Mouse (Mus musculus) myocyte (in vitro differentiated cells): ENCODE measurements around the gene Morn3.

ENCODE experiments used
- CEBPB ChIP-seq: IDR thresholded peaks from 2 replicates; pipeline ENCODE4 v1.6.1; 2011; ENCODE audit warnings: mild to moderate bottlenecking, moderate library complexity; ENCODE audit not compliant: poor library complexity, insufficient read depth, severe bottlenecking
- E2F4 ChIP-seq: IDR thresholded peaks from one replicate; pipeline ENCODE4 v1.6.1; 2011; ENCODE audit warnings: mild to moderate bottlenecking, control low read depth, moderate library complexity; ENCODE audit not compliant: insufficient read depth
- MAX ChIP-seq: IDR thresholded peaks from one replicate; pipeline ENCODE4 v1.6.1; 2011; ENCODE audit warnings: low read depth, mild to moderate bottlenecking, control low read depth
- MYOD1 ChIP-seq, 3 experiments: IDR thresholded peaks; one replicate each; pipeline ENCODE4 v1.6.1; 2011; ENCODE audit warnings: control low read depth in 2 of 3, low read depth in 2 of 3, mild to moderate bottlenecking in 2 of 3, moderate library complexity in 1 of 3; ENCODE audit not compliant: insufficient read length in 2 of 3, control insufficient read depth in 1 of 3
- MYOG ChIP-seq, 3 experiments: IDR thresholded peaks; one replicate each; pipeline ENCODE4 v1.6.1; 2011; ENCODE audit warnings: control low read depth in 2 of 3, low read depth in 2 of 3, mild to moderate bottlenecking in 2 of 3; ENCODE audit not compliant: insufficient read length in 2 of 3, control insufficient read depth in 1 of 3, insufficient read depth in 1 of 3
- POLR2A ChIP-seq: IDR thresholded peaks from one replicate; pipeline ENCODE4 v1.6.1; 2011; ENCODE audit warnings: low read depth, mild to moderate bottlenecking, control low read depth, moderate library complexity; ENCODE audit not compliant: insufficient read length
- POLR2AphosphoS2 ChIP-seq: IDR thresholded peaks from one replicate; pipeline ENCODE4 v1.6.1; 2011; ENCODE audit warnings: low read depth, control low read depth; ENCODE audit not compliant: insufficient read length
- REST ChIP-seq: IDR thresholded peaks from one replicate; pipeline ENCODE4 v1.6.1; 2011; ENCODE audit warnings: mild to moderate bottlenecking, control low read depth, moderate library complexity; ENCODE audit not compliant: insufficient read depth, insufficient read length
- SRF ChIP-seq: IDR thresholded peaks from one replicate; pipeline ENCODE4 v1.6.1; 2011; ENCODE audit warnings: low read depth; ENCODE audit not compliant: control insufficient read depth, insufficient read length
- TCF12 ChIP-seq: IDR thresholded peaks from one replicate; pipeline ENCODE4 v1.6.1; 2011; ENCODE audit warnings: mild to moderate bottlenecking, control low read depth; ENCODE audit not compliant: poor library complexity, insufficient read depth, severe bottlenecking
- TCF3 ChIP-seq: IDR thresholded peaks from one replicate; pipeline ENCODE4 v1.6.1; 2011; ENCODE audit warnings: low read depth, control low read depth; ENCODE audit not compliant: insufficient read length
- USF1 ChIP-seq: IDR thresholded peaks from one replicate; pipeline ENCODE4 v1.6.1; 2011; ENCODE audit warnings: low read depth, mild to moderate bottlenecking, control low read depth, moderate library complexity

GRCm38 (mm10) chr5:123080510-123080909 is 33.7 kb upstream of the Morn3 start:
- no peak for TF ChIP-seq USF1
- TF ChIP-seq MAX: no peak
- TF ChIP-seq MYOD1 (IDR thresholded peaks at IDR 0.05; ENCODE audit: control insufficient read depth in 1 of 3, insufficient read length in 2 of 3, low read depth in 2 of 3): no peak
- TF ChIP-seq TCF12: no peak
- no peak for TF ChIP-seq POLR2A
- no peak for TF ChIP-seq CEBPB
- TF ChIP-seq TCF3: no peak
- no peak for TF ChIP-seq SRF
- TF ChIP-seq MYOG (IDR thresholded peaks at IDR 0.05; ENCODE audit: control insufficient read depth in 1 of 3, insufficient read depth in 1 of 3, insufficient read length in 2 of 3, low read depth in 2 of 3): no peak
- no peak for TF ChIP-seq POLR2AphosphoS2
- no peak for TF ChIP-seq E2F4
- TF ChIP-seq REST: no peak
